Mouse (Mus musculus) heart, embryonic 15.5 days (tissue): ENCODE measurements around the gene Akr1b8. TPM values are rescaled to one million over a fixed set of nuclear protein-coding genes. Genes with fewer than 3 reads are reported as not detected.

Source experiments
- ATAC-seq: fragments of 200-750 bp; cut with Nextera tagmentation; replicated peaks from 2 replicates; pipeline ENCODE4 v1.8.0; 2017; ENCODE audit warnings: low read depth, moderate TSS enrichment; ENCODE audit not compliant: insufficient number of reproducible peaks, insufficient read depth, low FRiP score
- H3K27ac ChIP-seq: fragments of 300-500 bp; sonication (generic); 2 replicates; pipeline ENCODE4 v1.5.1; 2015; ENCODE audit warnings: mild to moderate bottlenecking, inconsistent platforms
- H3K27me3 ChIP-seq: fragments of 300-500 bp; sonication (generic); 2 replicates; pipeline ENCODE4 v1.6.1; 2015; ENCODE audit warnings: inconsistent platforms
- H3K36me3 ChIP-seq: fragments of 300-500 bp; sonication (generic); 2 replicates; pipeline ENCODE4 v1.6.1; 2015; ENCODE audit warnings: mild to moderate bottlenecking, inconsistent platforms
- H3K4me1 ChIP-seq: fragments of 300-500 bp; sonication (generic); replicated peaks from 2 replicates; pipeline ENCODE4 v1.6.1; 2015; ENCODE audit warnings: inconsistent platforms
- H3K4me2 ChIP-seq: fragments of 300-500 bp; sonication (generic); 2 replicates; pipeline ENCODE4 v1.6.1; 2015; ENCODE audit warnings: inconsistent platforms, mild to moderate bottlenecking, moderate library complexity
- H3K4me3 ChIP-seq: fragments of 300-500 bp; sonication (generic); 2 replicates; pipeline ENCODE4 v1.5.1; 2015; ENCODE audit warnings: mild to moderate bottlenecking, inconsistent platforms
- H3K9ac ChIP-seq: fragments of 300-500 bp; sonication (generic); 2 replicates; pipeline ENCODE4 v1.6.1; 2015; ENCODE audit warnings: mild to moderate bottlenecking, inconsistent platforms
- H3K9me3 ChIP-seq: fragments of 300-500 bp; sonication (generic); replicated peaks from 2 replicates; pipeline ENCODE4 v1.6.1; 2016; ENCODE audit warnings: inconsistent platforms
- WGBS: fragments of 180-500 bp; shearing (Covaris S2); methylation state at CpG from one replicate; pipeline ENCODE4 v1.1.7; 2015; ENCODE audit warnings: mixed read lengths; 5-methylcytosine and 5-hydroxymethylcytosine counted together
- polyA plus RNA-seq: library from polyadenylated mRNA; unstranded; fragments of >200 nt; fragmentation: Nextera tagmentation; extraction: Ambion mirVana; gene quantifications from 2 replicates; pipeline ENCODE4 v1.2.1, GENCODE M21; 2015

The Akr1b8 gene
- polyA plus RNA-seq, result 9.3 and 9.4 TPM in 2 replicates

DNA sequence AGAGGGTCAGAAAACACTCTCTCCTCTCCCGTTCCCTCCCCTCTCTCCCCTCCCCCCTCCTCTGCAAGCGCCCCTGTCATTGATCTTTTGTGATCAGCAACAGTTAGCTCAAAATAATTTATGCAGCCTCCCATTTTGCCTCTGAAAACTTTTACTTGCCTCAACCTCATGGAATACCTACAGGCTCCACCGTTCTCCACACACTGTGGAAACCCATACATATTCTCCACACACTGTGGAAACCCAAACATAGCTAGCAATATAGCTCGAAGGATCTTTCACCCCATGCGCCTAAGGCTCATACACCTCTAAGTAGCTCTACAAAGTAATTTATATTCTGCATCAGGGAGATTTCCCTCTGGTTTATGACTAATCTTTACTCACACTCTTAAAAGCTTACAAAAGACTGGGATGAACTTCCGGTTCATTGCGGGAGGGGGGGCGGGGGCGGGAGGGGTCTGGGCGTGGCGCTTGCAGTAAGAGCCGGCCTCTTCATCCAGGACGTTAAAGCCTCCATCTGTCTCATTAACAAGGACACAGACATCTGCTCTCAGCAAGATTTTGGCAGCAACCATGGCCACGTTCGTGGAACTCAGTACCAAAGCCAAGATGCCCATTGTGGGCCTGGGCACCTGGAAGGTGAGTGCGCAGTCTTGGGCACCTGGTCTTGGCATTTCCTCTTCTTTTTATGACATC lies at the start of gene Akr1b8:
Gene Akr1b8, plus strand, starts transcription at position 462 of the 696 bp plus-strand sequence.
- Histone ChIP-seq H3K27me3 (no peaks in the 10 kb centered on the region), H3K9me3 (no peaks in the 10 kb centered on the region), H3K4me3 (peak within 1 kb of the TSS; percentile 40), H3K27ac (peak within 1 kb of the TSS; percentile 56), H3K36me3 (no peaks in the 10 kb centered on the region), H3K4me2 (peak within 1 kb of the TSS; percentile 61), H3K4me1 (peaks cover 19% of the 10 kb centered on the region), H3K9ac (peak within 1 kb of the TSS; percentile 46; the same call in 1 of the 2 replicates)
- 14% methylated on average over 16 of the region's 16 CpGs for WGBS
- no peak for ATAC-seq

DNA sequence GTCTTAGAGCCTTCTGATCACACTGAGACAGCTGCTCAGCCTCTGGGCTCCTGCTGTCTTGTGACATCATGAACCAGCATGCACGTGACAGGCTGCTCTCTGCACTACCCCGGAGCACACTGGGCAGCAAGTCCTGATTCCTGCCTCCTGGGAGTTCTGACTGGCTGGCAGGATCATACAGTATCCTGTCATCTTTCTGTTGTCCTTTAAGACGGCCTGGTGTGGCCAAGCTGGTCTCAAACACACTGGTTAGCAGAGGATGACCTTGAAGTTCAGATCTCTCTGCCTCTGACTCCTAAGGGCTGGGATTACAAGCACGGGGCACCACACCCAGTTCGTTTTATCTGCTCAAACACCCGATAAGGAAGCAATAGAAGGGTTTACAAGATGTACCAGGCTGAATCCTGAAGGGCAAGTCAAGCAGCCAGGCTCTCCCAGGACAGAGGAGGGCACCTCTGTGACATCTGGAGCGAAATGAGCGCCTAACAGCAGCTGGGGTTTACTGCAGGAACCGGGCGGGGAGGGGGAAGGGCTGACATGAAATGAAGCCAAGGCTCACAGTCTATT lies 49.2 kb upstream of the Akr1b8 start:
- peaks cover 7% of the 10 kb centered on the region for H3K4me1 ChIP-seq
- peaks cover 25% of the 10 kb centered on the region; the same call in 1 of the 2 replicates for H3K36me3 ChIP-seq
- H3K4me2 ChIP-seq, result no peak overlapping the region
- no peaks in the 10 kb centered on the region for H3K27me3 ChIP-seq
- no peak overlapping the region for H3K4me3 ChIP-seq
- ATAC-seq, result peak; percentile 43; the same call in 1 of the 2 replicates
- no peak overlapping the region for H3K9ac ChIP-seq
- 55% methylated on average over 10 of the region's 10 CpGs for WGBS
- no peaks in the 10 kb centered on the region for H3K9me3 ChIP-seq
- peak overlapping the region; percentile 54 for H3K27ac ChIP-seq

DNA sequence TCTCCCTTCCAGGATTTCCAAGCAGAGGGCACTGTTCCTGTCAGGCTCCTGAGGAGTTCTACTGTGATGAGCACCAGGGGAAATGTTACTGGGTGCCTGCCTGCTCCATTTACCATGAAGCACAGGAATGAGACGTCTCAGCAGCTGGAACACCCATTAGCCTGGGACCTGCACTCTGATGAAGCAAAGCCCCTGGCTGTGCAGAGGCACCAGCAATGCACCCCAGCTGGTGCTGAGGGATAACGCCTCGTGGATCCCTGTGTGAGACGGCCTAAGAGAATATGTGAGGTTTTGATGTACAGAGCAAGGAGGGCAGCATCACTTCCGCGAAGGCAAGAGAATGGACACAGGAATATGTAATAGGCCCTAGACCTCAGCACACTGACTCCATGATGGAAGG lies 47.1 kb upstream of the Akr1b8 start:
- no peaks in the 10 kb centered on the region for H3K27me3 ChIP-seq
- peaks cover 7% of the 10 kb centered on the region for H3K4me1 ChIP-seq
- H3K4me3 ChIP-seq, result no peak overlapping the region
- no peak for ATAC-seq
- no peak overlapping the region for H3K9ac ChIP-seq
- H3K4me2 ChIP-seq, result no peak overlapping the region
- no peaks in the 10 kb centered on the region for H3K9me3 ChIP-seq
- 92% methylated on average over 6 of the region's 6 CpGs for WGBS
- H3K36me3 ChIP-seq, result peaks cover 42% of the 10 kb centered on the region; the same call in 1 of the 2 replicates
- H3K27ac ChIP-seq, result no peak overlapping the region

DNA sequence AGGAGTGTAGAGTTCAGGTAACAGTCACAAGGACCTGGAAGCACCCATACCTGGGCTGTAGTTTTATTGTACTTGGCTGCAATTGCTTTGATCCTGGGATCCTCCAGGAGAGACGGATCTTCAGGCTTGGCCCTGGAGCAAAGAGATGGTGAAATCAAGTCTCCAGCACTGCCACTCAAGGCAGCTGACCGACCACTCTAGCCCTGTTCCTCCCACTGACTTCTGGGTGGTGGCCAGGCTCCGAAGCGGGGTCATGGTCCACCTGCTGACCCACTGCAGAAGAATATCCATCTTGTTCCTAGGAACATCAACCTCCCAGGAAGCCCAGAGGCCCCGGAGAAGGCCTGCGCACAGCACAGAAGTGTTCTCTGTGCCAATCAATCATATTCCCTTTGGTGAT lies 44.4 kb upstream of the Akr1b8 start:
- ATAC-seq, result no peak
- H3K4me2 ChIP-seq, result no peak overlapping the region
- peaks cover 6% of the 10 kb centered on the region for H3K4me1 ChIP-seq
- H3K9ac ChIP-seq, result no peak overlapping the region
- H3K27ac ChIP-seq, result no peak overlapping the region
- H3K9me3 ChIP-seq, result no peaks in the 10 kb centered on the region
- peaks cover 48% of the 10 kb centered on the region; the same call in 1 of the 2 replicates for H3K36me3 ChIP-seq
- no peak overlapping the region for H3K4me3 ChIP-seq
- 91% methylated on average over 6 of the region's 6 CpGs for WGBS
- no peaks in the 10 kb centered on the region for H3K27me3 ChIP-seq

DNA sequence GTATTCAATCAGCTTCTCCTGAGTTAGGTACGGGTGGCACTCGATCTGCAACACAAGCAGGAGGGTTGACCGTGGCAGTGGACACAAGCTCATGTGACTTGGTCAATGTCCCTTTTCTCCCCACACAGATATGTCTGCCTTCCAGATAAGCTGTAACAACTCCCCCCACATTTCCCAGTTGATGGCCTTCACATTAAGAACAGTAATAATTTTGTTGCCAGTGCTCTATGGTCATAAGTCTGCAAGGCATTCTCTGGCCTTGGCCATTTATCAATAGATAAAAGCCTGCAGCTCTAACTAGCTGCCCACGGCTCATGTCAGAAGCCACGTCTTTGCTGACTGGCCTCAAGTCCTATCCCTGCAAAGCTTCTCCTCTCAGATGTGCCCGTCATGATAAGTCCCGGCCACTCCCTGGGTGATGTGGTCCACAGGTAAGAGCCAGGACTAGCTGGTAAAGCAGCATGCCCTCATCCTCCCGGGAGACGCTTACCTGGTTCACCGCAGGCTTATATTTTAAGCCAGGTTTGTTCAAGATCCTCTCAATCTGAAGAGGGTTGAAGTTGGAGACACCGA lies 43.8 kb upstream of the Akr1b8 start:
- Histone ChIP-seq H3K27me3 (no peaks in the 10 kb centered on the region), H3K36me3 (peaks cover 48% of the 10 kb centered on the region; the same call in 1 of the 2 replicates), H3K4me1 (peaks cover under 1% of the 10 kb centered on the region), H3K9me3 (no peaks in the 10 kb centered on the region), H3K4me2 (no peak overlapping the region), H3K27ac (no peak overlapping the region), H3K9ac (no peak overlapping the region), H3K4me3 (no peak overlapping the region)
- ATAC-seq, result no peak
- WGBS, result 87% methylated on average over 11 of the region's 11 CpGs

DNA sequence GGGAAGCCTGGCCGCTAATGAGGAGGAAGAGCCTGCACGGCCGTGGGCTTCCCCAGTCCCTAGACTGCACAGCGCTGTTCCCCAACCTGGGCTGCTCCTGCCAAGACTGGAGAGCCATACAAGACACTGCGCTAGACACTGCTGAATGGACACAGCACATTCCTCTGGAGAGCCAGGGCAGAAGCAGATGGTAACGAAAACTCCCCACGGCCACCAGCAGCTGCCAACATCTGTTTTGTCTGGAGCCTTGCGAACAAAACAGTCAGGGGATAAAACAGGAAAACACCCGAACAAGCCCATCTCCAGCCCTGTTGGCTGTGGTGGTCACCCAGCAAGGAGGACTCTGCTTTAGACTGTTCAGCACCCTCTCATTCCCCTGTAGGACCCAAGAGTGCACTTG lies 40.5 kb upstream of the Akr1b8 start:
- H3K4me2 ChIP-seq, result no peak overlapping the region
- H3K27me3 ChIP-seq, result no peaks in the 10 kb centered on the region
- whole genome bisulfite sequencing, result 85% methylated on average over 9 of the region's 9 CpGs
- H3K27ac ChIP-seq, result no peak overlapping the region
- no peak overlapping the region for H3K9ac ChIP-seq
- peaks cover 12% of the 10 kb centered on the region for H3K4me1 ChIP-seq
- H3K9me3 ChIP-seq, result no peaks in the 10 kb centered on the region
- H3K4me3 ChIP-seq, result no peak overlapping the region
- ATAC-seq, result no peak
- peaks cover 37% of the 10 kb centered on the region; the same call in 1 of the 2 replicates for H3K36me3 ChIP-seq

DNA sequence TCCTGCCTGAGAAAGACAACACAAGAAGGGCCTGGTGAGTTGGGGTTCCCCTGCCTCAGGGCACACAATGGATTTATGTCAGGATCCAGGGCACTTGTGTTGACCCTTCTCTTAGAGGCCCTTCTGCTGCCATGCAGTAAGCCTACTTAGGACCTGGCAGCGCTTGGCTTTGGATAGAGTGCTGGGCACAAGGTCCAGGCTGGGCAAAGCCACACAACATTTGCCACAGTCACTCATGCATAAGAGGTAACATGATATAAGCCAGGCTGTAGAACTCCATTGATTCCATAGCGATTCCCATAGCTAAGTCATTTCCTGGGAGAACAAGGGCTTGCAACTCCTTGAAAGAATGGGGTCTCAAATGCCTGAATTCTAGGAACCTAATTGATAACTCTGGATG lies 40.0 kb upstream of the Akr1b8 start:
- 98% methylated on average over 2 of the region's 2 CpGs for WGBS
- H3K36me3 ChIP-seq, result peaks cover 32% of the 10 kb centered on the region; the same call in 1 of the 2 replicates
- ATAC-seq, result no peak

DNA sequence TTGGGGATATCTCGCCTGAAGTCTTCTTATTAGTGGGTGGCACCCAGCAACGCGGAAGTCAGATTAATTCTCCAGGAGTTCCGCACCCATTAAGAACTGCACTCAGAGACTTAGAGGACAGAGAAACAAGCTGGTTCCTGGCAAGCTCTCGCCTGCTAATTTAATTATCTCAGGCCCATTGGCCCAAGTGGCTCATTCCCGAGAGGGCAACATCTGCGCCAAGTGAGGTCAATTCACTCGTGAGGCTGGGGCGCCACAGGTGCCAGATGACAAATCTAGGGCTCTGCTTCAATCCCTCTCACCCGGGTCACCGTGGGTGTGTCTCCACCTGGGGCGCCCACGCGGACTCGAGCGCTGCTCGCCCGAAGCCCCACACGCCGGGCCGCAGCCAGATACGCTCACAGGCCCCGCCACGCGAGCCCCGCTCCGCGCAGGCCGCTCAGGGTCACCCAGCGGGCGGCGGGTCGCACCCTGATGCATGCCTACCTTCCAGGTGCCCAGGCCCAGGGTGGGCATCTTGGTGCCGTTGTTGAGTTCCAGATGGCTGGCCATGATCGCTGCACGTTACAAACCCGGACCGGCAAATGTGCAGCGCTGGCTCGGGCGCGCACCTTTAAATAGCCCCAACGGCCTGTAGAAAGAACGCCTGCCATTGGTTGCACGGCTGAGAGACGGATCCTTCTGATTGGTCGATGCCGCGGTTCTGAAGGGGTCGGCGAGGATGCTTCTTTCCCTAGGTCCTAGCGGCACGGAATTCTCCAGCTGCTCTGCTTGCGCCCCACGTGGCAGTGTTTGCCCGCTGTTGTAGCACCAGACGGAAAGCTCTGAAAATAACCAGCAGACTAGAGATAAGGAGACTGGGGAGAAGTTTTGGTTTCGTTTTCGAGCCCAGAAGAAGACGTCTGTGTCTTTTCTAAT lies 36.8 kb upstream of the Akr1b8 start, which contains the start of gene Akr1b3:
Gene Akr1b3, minus strand, starts transcription at position 625 of the 918 bp plus-strand sequence.
- H3K27ac ChIP-seq, result peak within 1 kb of the TSS; percentile 85
- peaks cover 3% of the 10 kb centered on the region; the same call in 1 of the 2 replicates for H3K36me3 ChIP-seq
- peak within 1 kb of the TSS; percentile 86 for H3K4me2 ChIP-seq
- ATAC-seq, result peak; percentile 99
- no peaks in the 10 kb centered on the region for H3K9me3 ChIP-seq
- H3K27me3 ChIP-seq, result no peaks in the 10 kb centered on the region
- under 1% methylated on average over 60 of the region's 60 CpGs for WGBS
- peak within 1 kb of the TSS; percentile 67 for H3K9ac ChIP-seq
- H3K4me3 ChIP-seq, result peak within 1 kb of the TSS; percentile 75
- peaks cover 13% of the 10 kb centered on the region for H3K4me1 ChIP-seq

More for the DNA sequence above, 40.0 kb upstream of the Akr1b8 start:
- Histone ChIP-seq H3K4me1 (peaks cover 13% of the 10 kb centered on the region), H3K4me3 (no peak overlapping the region), H3K27me3 (no peaks in the 10 kb centered on the region), H3K4me2 (no peak overlapping the region), H3K9me3 (no peaks in the 10 kb centered on the region), H3K9ac (no peak overlapping the region), H3K27ac (no peak overlapping the region)

DNA sequence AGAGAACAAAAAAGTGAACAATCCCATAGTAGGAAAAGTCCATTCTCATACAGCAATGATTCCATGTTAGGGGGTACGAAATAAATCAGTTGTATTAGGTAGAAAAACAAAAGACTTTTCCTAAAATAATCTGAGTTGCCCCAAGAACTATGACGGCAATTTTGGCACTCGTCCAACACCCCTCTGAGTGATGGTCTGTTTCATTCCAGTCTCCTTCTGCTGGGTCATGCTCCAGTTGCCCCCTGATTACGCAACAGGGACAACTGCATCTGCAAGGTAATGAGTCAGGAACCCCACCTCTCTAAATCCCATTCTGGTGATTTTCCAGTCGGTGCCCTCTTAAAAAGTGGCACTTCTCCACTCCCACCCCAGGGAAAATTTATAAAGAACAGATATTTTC lies 35.7 kb upstream of the Akr1b8 start:
- Histone ChIP-seq H3K4me2 (peak overlapping the region; percentile 86), H3K36me3 (no peaks in the 10 kb centered on the region), H3K27ac (peak overlapping the region; percentile 85), H3K4me3 (peak overlapping the region; percentile 75), H3K9ac (peak overlapping the region; percentile 40; the same call in 1 of the 2 replicates), H3K27me3 (no peaks in the 10 kb centered on the region), H3K9me3 (no peaks in the 10 kb centered on the region), H3K4me1 (peaks cover 13% of the 10 kb centered on the region)
- no peak for ATAC-seq
- 18% methylated on average over 5 of the region's 5 CpGs for WGBS

DNA sequence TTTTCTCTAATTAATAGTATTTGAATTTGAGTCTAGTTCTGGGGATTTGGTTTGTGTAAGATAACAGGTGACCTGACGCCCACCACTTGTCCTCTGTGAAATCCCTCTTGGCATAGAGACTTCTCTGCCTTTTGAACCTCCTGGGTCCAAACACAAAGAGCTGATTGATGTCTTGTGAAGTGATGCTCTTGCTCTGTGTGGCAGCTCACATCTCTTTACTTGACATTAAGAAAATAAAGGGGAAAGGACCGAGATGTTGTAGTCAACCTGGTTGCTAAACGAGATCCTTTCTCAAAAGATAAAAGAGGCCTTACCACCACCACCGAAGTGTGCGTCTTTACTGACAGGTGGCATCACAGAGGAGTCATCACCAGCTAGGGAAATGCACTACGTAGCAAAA lies 35.3 kb upstream of the Akr1b8 start:
- H3K4me3 ChIP-seq, result no peak overlapping the region
- no peaks in the 10 kb centered on the region for H3K9me3 ChIP-seq
- H3K4me1 ChIP-seq, result peaks cover 13% of the 10 kb centered on the region
- 59% methylated on average over 6 of the region's 6 CpGs for WGBS
- H3K27ac ChIP-seq, result no peak overlapping the region
- no peaks in the 10 kb centered on the region for H3K36me3 ChIP-seq
- ATAC-seq, result no peak
- no peak overlapping the region for H3K9ac ChIP-seq
- peak overlapping the region; percentile 86; the same call in 1 of the 2 replicates for H3K4me2 ChIP-seq
- no peaks in the 10 kb centered on the region for H3K27me3 ChIP-seq
